In the genomic region with DNA sequence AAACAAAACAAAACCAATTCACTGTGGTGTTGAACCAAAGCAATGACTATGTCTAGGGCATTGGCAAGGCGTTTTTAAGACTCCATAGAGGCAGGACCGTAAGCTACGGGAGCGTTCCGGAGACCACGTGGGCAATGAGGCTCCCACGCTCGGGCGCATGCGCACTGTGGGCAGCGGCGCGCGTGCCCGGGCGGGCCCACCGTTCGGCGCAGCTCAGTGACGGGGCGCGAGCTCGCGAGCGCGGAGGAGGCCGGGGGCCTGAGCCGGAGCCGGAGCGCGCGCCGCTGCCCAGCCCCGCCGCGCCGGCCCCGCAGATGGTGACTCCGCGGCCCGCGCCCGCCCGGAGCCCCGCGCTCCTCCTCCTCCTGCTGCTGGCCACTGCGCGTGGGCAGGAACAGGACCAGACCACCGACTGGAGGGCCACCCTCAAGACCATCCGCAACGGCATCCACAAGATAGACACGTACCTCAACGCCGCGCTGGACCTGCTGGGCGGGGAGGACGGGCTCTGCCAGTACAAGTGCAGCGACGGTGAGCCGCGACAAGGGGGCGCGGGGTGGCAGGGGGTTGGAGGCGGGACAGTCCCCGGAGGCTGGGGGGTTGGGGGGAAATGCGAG, we compare ENCODE assay signal across 8 mouse cellular contexts. TPM values are rescaled to one million over a fixed set of nuclear protein-coding genes. Genes with fewer than 3 reads are reported as not detected.
DNase-seq lines count a peak whose midpoint lies in the region; ATAC-seq and TF ChIP-seq lines count a peak whose summit lies in the region.

Gene Pla2g12a, plus strand, starts transcription at position 202 of the 617 bp plus-strand sequence.

- no peaks in the 10 kb centered on the region for H3K27me3 ChIP-seq in Patski
- 0 out of 2 replicates have a peak, but pooled peaks cover 3% of the 10 kb centered on the region for H3K27me3 ChIP-seq in hindbrain, embryonic 12.5 days
- H3K27me3 ChIP-seq in lung, postnatal 0 days (replicated peaks; ENCODE audit: insufficient read depth, low read length): no peaks in the 10 kb centered on the region

- peak within 1 kb of the TSS; percentile 88 for H3K4me2 ChIP-seq in hindbrain, embryonic 12.5 days (replicated peaks)
- peak within 1 kb of the TSS; percentile 90 for H3K4me2 ChIP-seq in lung, postnatal 0 days (replicated peaks; ENCODE audit: low read depth, low read length)

- POLR2A ChIA-PET in Patski (lab: Charles Lee): interaction anchor here (1.0 kb wide), 1 partner anchor 24 kb away, joined by 3 read pairs; no protein-coding TSS in a partner anchor

- in situ Hi-C loops in Patski (cut with MboI; ENCODE audit: low pct_unique_long_range_greater_than_20kb): no loop called here

- peak; percentile 33 for DNase-seq in Patski (ENCODE audit: low read depth, low spot score)
- DNase-seq in cerebellum, postnatal 14 days: peak; percentile 96 to 98
- peak; percentile 82 to 90 for DNase-seq in frontal cortex, postnatal 14 days (ENCODE audit: low spot score in 2 of 2)
- DNase-seq in layer of hippocampus, postnatal 10 days (ENCODE audit: low spot score in 2 of 2): peak; percentile 92 to 96
- DNase-seq in lung, postnatal 0 days (ENCODE audit: low spot score): peak; percentile 93
- peak; percentile 89 for DNase-seq in ovary, postnatal 14 days (ENCODE audit: low spot score)
- DNase-seq in thymus, postnatal 10 days (ENCODE audit: low spot score in 2 of 2): peak; percentile 81 to 89

- peak within 1 kb of the TSS; percentile 79 for H3K27ac ChIP-seq in hindbrain, embryonic 12.5 days
- H3K27ac ChIP-seq in lung, postnatal 0 days (ENCODE audit: low read length): peak within 1 kb of the TSS; percentile 77

- CTCF ChIA-PET in Patski (lab: Charles Lee): interaction anchor here (0.7 kb wide), 1 partner anchor 15 kb away, joined by 3 read pairs; no protein-coding TSS in a partner anchor

- H3K9me3 ChIP-seq in hindbrain, embryonic 12.5 days (replicated peaks): 0 out of 2 replicates have a peak, but pooled peaks cover 4% of the 10 kb centered on the region
- H3K9me3 ChIP-seq in lung, postnatal 0 days (ENCODE audit: low read length): no peaks in the 10 kb centered on the region

- no peak for TF ChIP-seq EP300 in lung, postnatal 0 days (IDR thresholded peaks at IDR 0.05)

- peaks cover 3% of the 10 kb centered on the region; the same call in 1 of the 2 replicates for H3K4me1 ChIP-seq in hindbrain, embryonic 12.5 days
- H3K4me1 ChIP-seq in lung, postnatal 0 days (ENCODE audit: insufficient read depth, low read depth, low read length): peaks cover 5% of the 10 kb centered on the region; the same call in 1 of the 2 replicates

- H3K9ac ChIP-seq in hindbrain, embryonic 12.5 days: peak within 1 kb of the TSS; percentile 76
- H3K9ac ChIP-seq in lung, postnatal 0 days (replicated peaks; ENCODE audit: low read depth): peak within 1 kb of the TSS; percentile 59

- WGBS in hindbrain, embryonic 12.5 days: under 1% methylated on average over 58 of the region's 66 CpGs
- under 1% methylated on average over 55 of the region's 66 CpGs for WGBS in lung, postnatal 0 days

- no peaks in the 10 kb centered on the region for H3K36me3 ChIP-seq in hindbrain, embryonic 12.5 days
- H3K36me3 ChIP-seq in lung, postnatal 0 days (ENCODE audit: insufficient read depth, low read length): no peaks in the 10 kb centered on the region

- H3K4me3 ChIP-seq in hindbrain, embryonic 12.5 days: peak within 1 kb of the TSS; percentile 67
- H3K4me3 ChIP-seq in lung, postnatal 0 days (ENCODE audit: low read depth, low read length): peak within 1 kb of the TSS; percentile 65

- no peak for TF ChIP-seq CTCF in Patski (IDR thresholded peaks at IDR 0.05)
- TF ChIP-seq CTCF in lung, postnatal 0 days (IDR thresholded peaks at IDR 0.05): peak; percentile 42

- peak; percentile 74 for ATAC-seq in Patski
- peak; percentile 96 for ATAC-seq in hindbrain, embryonic 12.5 days (ENCODE audit: low FRiP score)
- peak; percentile 86 for ATAC-seq in lung, postnatal 0 days

RNA-seq across cellular contexts. Expression of gene Pla2g12a, which starts in this region (rescaled TPM):
- 33.3 TPM for polyA plus RNA-seq in Patski (2021)
- 21.9 and 25.5 TPM in 2 replicates for polyA plus RNA-seq in hindbrain, embryonic 12.5 days (2016; fragmentation: Nextera tagmentation; extraction: Ambion mirVana)
- 10 to 100 TPM; 20.2 to 22.4 TPM for total RNA-seq in layer of hippocampus, postnatal 10 days (2021)
- polyA plus RNA-seq in lung, postnatal 0 days (2015; fragmentation: Nextera tagmentation; extraction: Ambion mirVana): 34.0 and 43.7 TPM in 2 replicates

Comparison
In these comparisons a context has a peak if more than half of its experiments do, and no peak if none do; other contexts are left out.
1. Peak in every context shown above with its lines: DNase-seq, ATAC-seq, H3K4me3 ChIP-seq and H3K27ac ChIP-seq.
2. DNase-seq: peak in every context shown above with its lines; median percentile 97 in cerebellum, postnatal 14 days; 94 in layer of hippocampus, postnatal 10 days; 93 in lung, postnatal 0 days; 89 in ovary, postnatal 14 days; 86 in frontal cortex, postnatal 14 days; 85 in thymus, postnatal 10 days; 33 in Patski.